Mouse (Mus musculus): ENCODE measurements around the gene Pcgf2. TPM values are rescaled to one million over a fixed set of nuclear protein-coding genes. Genes with fewer than 3 reads are reported as not detected.

Pcgf2 gene
- polyA plus RNA-seq (2015; fragmentation: Nextera tagmentation; extraction: Ambion mirVana) = 10.4 and 11.4 TPM in 2 replicates

GRCm38 (mm10) chr11:97700003-97700745 is at the start of gene Pcgf2:
Gene Pcgf2 (minus strand): TSS chr11:97700497.
- WGBS = under 1% methylated on average over 85 of the region's 85 CpGs
- ATAC-seq (replicated peaks; ENCODE audit: low FRiP score, low read depth) = 0 out of 2 replicates have a peak, but pooled peaks have one; percentile 3
- peaks cover 35% of the 10 kb centered on the region for H3K4me1 ChIP-seq (replicated peaks; ENCODE audit: insufficient read depth, low read length)

GRCm38 (mm10) chr11:97748496-97748895 is 48.2 kb upstream of the Pcgf2 start:
- DNase-seq (ENCODE audit: low spot score) (no peak), ATAC-seq (replicated peaks; ENCODE audit: low FRiP score, low read depth) (no peak)
- Histone ChIP-seq H3K4me2 (ENCODE audit: low read length) (no peak overlapping the region), H3K9me3 (replicated peaks; ENCODE audit: low read length) (no peaks in the 10 kb centered on the region), H3K36me3 (ENCODE audit: insufficient read depth, low read length) (peaks cover 48% of the 10 kb centered on the region), H3K27me3 (ENCODE audit: insufficient read depth, low read length) (no peaks in the 10 kb centered on the region), H3K27ac (no peak overlapping the region), H3K4me3 (replicated peaks; ENCODE audit: low read depth, low read length) (no peak overlapping the region), H3K4me1 (replicated peaks; ENCODE audit: insufficient read depth, low read length) (peaks cover 1% of the 10 kb centered on the region), H3K9ac (ENCODE audit: low read depth, low read length) (no peak overlapping the region)
- WGBS = 88% methylated on average over 5 of the region's 5 CpGs
- no peak for TF ChIP-seq CTCF (IDR thresholded peaks at IDR 0.05; ENCODE audit: low read depth)

More at GRCm38 (mm10) chr11:97700003-97700745, at the start of gene Pcgf2:
- Histone ChIP-seq H3K27me3 (ENCODE audit: insufficient read depth, low read length) (no peaks in the 10 kb centered on the region), H3K9me3 (replicated peaks; ENCODE audit: low read length) (no peaks in the 10 kb centered on the region), H3K4me2 (ENCODE audit: low read length) (peak within 1 kb of the TSS; percentile 93), H3K9ac (ENCODE audit: low read depth, low read length) (peak within 1 kb of the TSS; percentile 93), H3K4me3 (replicated peaks; ENCODE audit: low read depth, low read length) (peak within 1 kb of the TSS; percentile 93), H3K27ac (peak within 1 kb of the TSS; percentile 98), H3K36me3 (ENCODE audit: insufficient read depth, low read length) (no peaks in the 10 kb centered on the region)
- TF ChIP-seq CTCF (IDR thresholded peaks at IDR 0.05; ENCODE audit: low read depth) = no peak
- DNase-seq (ENCODE audit: low spot score) = peak; percentile 87

- TF ChIP-seq CTCF (IDR thresholded peaks at IDR 0.05; ENCODE audit: low read depth) = no peak
- Histone ChIP-seq H3K27me3 (ENCODE audit: insufficient read depth, low read length) (no peaks in the 10 kb centered on the region), H3K4me1 (replicated peaks; ENCODE audit: insufficient read depth, low read length) (peaks cover 8% of the 10 kb centered on the region), H3K4me3 (replicated peaks; ENCODE audit: low read depth, low read length) (no peak overlapping the region), H3K4me2 (ENCODE audit: low read length) (no peak overlapping the region), H3K9ac (ENCODE audit: low read depth, low read length) (no peak overlapping the region), H3K36me3 (ENCODE audit: insufficient read depth, low read length) (peaks cover 41% of the 10 kb centered on the region), H3K9me3 (replicated peaks; ENCODE audit: low read length) (no peaks in the 10 kb centered on the region), H3K27ac (no peak overlapping the region)
- DNase-seq (ENCODE audit: low spot score) (no peak), ATAC-seq (replicated peaks; ENCODE audit: low FRiP score, low read depth) (no peak)
- WGBS = 87% methylated on average over 8 of the region's 8 CpGs
These were observed 47.5 kb upstream of the Pcgf2 start for GRCm38 (mm10) chr11:97747773-97748172.

- Histone ChIP-seq H3K36me3 (ENCODE audit: insufficient read depth, low read length) (peaks cover 24% of the 10 kb centered on the region; the same call in 1 of the 2 replicates), H3K4me3 (replicated peaks; ENCODE audit: low read depth, low read length) (peak overlapping the region; percentile 82), H3K4me2 (ENCODE audit: low read length) (peak overlapping the region; percentile 51), H3K4me1 (replicated peaks; ENCODE audit: insufficient read depth, low read length) (peaks cover 20% of the 10 kb centered on the region), H3K27ac (no peak overlapping the region), H3K9me3 (replicated peaks; ENCODE audit: low read length) (no peaks in the 10 kb centered on the region), H3K9ac (ENCODE audit: low read depth, low read length) (no peak overlapping the region), H3K27me3 (ENCODE audit: insufficient read depth, low read length) (no peaks in the 10 kb centered on the region)
- no peak for ATAC-seq (replicated peaks; ENCODE audit: low FRiP score, low read depth)
- WGBS = 7% methylated on average over 13 of the region's 13 CpGs
- TF ChIP-seq CTCF (IDR thresholded peaks at IDR 0.05; ENCODE audit: low read depth) = no peak
- DNase-seq (ENCODE audit: low spot score) = no peak
These were observed 45.0 kb upstream of the Pcgf2 start for GRCm38 (mm10) chr11:97745331-97745721.

GRCm38 (mm10) chr11:97744718-97745330 is 44.5 kb upstream of the Pcgf2 start:
- DNase-seq (ENCODE audit: low spot score) (peak; percentile 100), ATAC-seq (replicated peaks; ENCODE audit: low FRiP score, low read depth) (peak; percentile 94)
- H3K4me3 ChIP-seq (replicated peaks; ENCODE audit: low read depth, low read length) = peak overlapping the region; percentile 82
- no peaks in the 10 kb centered on the region for H3K9me3 ChIP-seq (replicated peaks; ENCODE audit: low read length)
- peaks cover 25% of the 10 kb centered on the region for H3K4me1 ChIP-seq (replicated peaks; ENCODE audit: insufficient read depth, low read length)
- H3K4me2 ChIP-seq (ENCODE audit: low read length) = peak overlapping the region; percentile 74
- H3K27ac ChIP-seq = peak overlapping the region; percentile 97
- H3K36me3 ChIP-seq (ENCODE audit: insufficient read depth, low read length) = peaks cover 21% of the 10 kb centered on the region; the same call in 1 of the 2 replicates
- peak overlapping the region; percentile 86 for H3K9ac ChIP-seq (ENCODE audit: low read depth, low read length)
- 2% methylated on average over 46 of the region's 57 CpGs for WGBS
- peak; percentile 6; the same call in 1 of the 2 replicates for TF ChIP-seq CTCF (IDR thresholded peaks at IDR 0.05; ENCODE audit: low read depth)
- no peaks in the 10 kb centered on the region for H3K27me3 ChIP-seq (ENCODE audit: insufficient read depth, low read length)

GRCm38 (mm10) chr11:97744063-97744717 is 43.9 kb upstream of the Pcgf2 start, which contains the start of gene Pip4k2b:
Gene Pip4k2b (minus strand): TSS chr11:97744704.
- DNase-seq (ENCODE audit: low spot score) (no peak), ATAC-seq (replicated peaks; ENCODE audit: low FRiP score, low read depth) (peak; percentile 36)

More at GRCm38 (mm10) chr11:97744063-97744717, 43.9 kb upstream of the Pcgf2 start, which contains the start of gene Pip4k2b:
- Histone ChIP-seq H3K4me2 (ENCODE audit: low read length) (peak within 1 kb of the TSS; percentile 74), H3K36me3 (ENCODE audit: insufficient read depth, low read length) (peaks cover 17% of the 10 kb centered on the region; the same call in 1 of the 2 replicates), H3K27ac (peak within 1 kb of the TSS; percentile 97), H3K9ac (ENCODE audit: low read depth, low read length) (peak within 1 kb of the TSS; percentile 86), H3K9me3 (replicated peaks; ENCODE audit: low read length) (no peaks in the 10 kb centered on the region), H3K27me3 (ENCODE audit: insufficient read depth, low read length) (no peaks in the 10 kb centered on the region), H3K4me3 (replicated peaks; ENCODE audit: low read depth, low read length) (peak within 1 kb of the TSS; percentile 82), H3K4me1 (replicated peaks; ENCODE audit: insufficient read depth, low read length) (peaks cover 30% of the 10 kb centered on the region)
- TF ChIP-seq CTCF (IDR thresholded peaks at IDR 0.05; ENCODE audit: low read depth) = no peak
- under 1% methylated on average over 52 of the region's 63 CpGs for WGBS

All from kidney, postnatal 0 days (tissue).